Mouse (Mus musculus): Measurements from ENCODE around the gene Cpsf2. TPM values are rescaled to one million over a fixed set of nuclear protein-coding genes. Genes with fewer than 3 reads are reported as not detected.

The Cpsf2 gene
- total RNA-seq, 2 experiments from 2014 or later = 15.7 TPM

GRCm38 (mm10) chr12:101978162-101978561 lies 2.4 kb downstream of the Cpsf2 start:
- no peak for DNase-seq
- intact Hi-C loops (cut with DNase I) = loop anchor here (5.0 kb wide), 1 partner anchor 489 kb away; the partner anchor contains the start of gene Golga5

GRCm38 (mm10) chr12:101978588-101978987 lies 2.8 kb downstream of the Cpsf2 start:
- intact Hi-C loops (cut with DNase I) = loop anchor here (5.0 kb wide), 1 partner anchor 489 kb away; the partner anchor contains the start of gene Golga5
- no peak for DNase-seq

DNA sequence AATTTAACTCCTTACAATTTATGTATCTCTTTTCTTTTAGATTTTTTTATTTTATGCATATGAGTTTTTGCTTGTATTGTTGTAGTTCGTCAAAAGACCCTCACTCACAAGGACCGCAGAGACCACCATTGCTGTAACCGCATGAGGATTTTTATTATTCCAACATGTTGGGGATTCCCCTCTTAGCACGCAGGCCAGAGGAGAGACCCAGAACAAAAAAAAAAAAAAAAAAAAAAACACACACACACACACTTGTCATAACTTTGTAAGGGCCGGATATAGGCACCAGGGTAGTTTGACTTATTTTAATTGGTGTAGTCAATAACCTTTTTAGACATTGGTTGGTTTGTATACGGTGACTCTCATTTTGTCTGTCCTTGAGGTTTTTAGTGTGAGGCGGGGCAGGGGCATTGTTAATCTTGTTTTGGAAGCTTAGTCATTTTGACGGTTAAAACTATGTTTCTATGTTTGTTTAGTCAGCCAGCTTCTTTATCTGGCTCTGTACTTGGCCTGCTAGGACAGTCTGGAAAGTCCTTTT lies 3.5 kb downstream of the Cpsf2 start:
- intact Hi-C loops (cut with DNase I) = loop anchor here (5.0 kb wide), 1 partner anchor 488 kb away; the partner anchor contains the start of gene Golga5
- DNase-seq = no peak

DNA sequence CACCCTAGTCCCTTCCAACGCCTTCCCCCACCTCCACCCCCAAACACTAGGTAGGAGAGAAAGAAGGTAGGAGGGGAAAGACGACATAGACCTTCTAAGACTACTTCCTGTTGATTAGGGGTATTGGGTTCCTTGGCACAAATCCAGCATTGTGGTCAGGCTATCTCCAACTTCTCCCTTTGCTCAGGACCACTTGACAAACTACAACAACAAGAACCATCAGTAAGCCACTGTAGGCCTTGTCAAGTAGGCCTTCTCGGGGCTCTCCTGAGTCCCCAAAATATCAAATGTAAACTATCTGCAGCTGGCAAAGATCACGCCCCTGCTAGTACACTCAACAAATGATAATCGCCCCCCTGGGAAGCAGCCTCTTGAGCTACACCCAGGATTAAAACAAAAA lies 4.5 kb downstream of the Cpsf2 start:
- no peak for DNase-seq
- intact Hi-C loops (cut with DNase I) = no loop called here

DNA sequence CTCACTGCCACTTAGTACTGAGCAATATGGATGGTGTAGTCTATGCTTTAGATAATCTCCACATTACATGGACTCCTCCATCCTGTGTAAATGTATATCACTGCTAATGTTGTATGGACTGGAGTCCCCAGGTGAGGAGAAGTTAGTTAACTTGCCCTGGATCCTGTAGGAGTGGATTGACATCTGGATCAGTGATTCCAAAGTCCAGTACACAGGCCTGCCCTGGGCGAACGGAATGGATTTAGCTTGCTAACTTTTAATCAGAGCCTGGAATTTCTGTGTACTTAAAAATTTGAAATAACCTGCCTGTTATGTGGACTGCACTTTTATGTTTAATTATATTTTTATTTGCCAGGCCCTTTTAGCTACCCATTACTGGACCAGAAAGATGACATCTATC lies 5.8 kb downstream of the Cpsf2 start:
- intact Hi-C loops (cut with DNase I) = no loop called here
- DNase-seq = no peak

- DNase-seq = no peak
- intact Hi-C loops (cut with DNase I) = no loop called here
Measured at GRCm38 (mm10) chr12:101982977-101983376, 7.2 kb downstream of the Cpsf2 start.

- intact Hi-C loops (cut with DNase I) = loop anchor here (2.0 to 5.0 kb wide), 2 partner anchors 147 to 402 kb away; no protein-coding TSS in a partner anchor
- no peak for DNase-seq
Measured at GRCm38 (mm10) chr12:101985110-101985509, 9.3 kb downstream of the Cpsf2 start.

GRCm38 (mm10) chr12:101987659-101988058 lies 11.9 kb downstream of the Cpsf2 start:
- no peak for DNase-seq
- intact Hi-C loops (cut with DNase I) = loop anchor here (5.0 kb wide), 1 partner anchor 145 kb away; no protein-coding TSS in a partner anchor

GRCm38 (mm10) chr12:101994576-101995467 lies 19.0 kb downstream of the Cpsf2 start:
- DNase-seq = no peak
- intact Hi-C loops (cut with DNase I) = loop anchor here (5.0 kb wide), 2 partner anchors 132 to 187 kb away; partner anchors contain the start of gene Slc24a4

GRCm38 (mm10) chr12:101998929-101999328 lies 23.1 kb downstream of the Cpsf2 start:
- intact Hi-C loops (cut with DNase I) = loop anchor here (5.0 kb wide), 2 partner anchors 128 to 183 kb away; partner anchors contain the start of gene Slc24a4
- DNase-seq = no peak

DNA sequence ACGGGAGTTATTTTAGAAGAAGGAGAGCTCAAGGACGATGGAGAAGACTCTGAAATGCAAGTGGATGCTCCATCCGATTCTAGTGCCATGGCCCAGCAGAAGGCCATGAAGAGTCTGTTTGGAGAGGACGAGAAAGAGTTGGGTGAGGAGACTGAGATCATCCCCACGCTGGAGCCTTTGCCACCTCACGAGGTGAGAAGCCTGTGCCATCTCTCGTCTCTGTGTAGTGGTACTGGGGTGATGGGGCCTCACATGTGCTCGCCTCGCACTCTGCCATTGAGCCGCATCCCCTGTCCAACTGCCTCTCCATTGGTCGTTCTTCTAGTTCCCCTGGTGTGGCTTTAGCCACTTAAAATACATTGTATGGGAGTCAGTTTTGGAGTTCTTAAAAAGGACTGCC lies 25.0 kb downstream of the Cpsf2 start:
- intact Hi-C loops (cut with DNase I) = loop anchor here (5.0 kb wide), 1 partner anchor 387 kb away; no protein-coding TSS in a partner anchor
- DNase-seq = no peak

DNA sequence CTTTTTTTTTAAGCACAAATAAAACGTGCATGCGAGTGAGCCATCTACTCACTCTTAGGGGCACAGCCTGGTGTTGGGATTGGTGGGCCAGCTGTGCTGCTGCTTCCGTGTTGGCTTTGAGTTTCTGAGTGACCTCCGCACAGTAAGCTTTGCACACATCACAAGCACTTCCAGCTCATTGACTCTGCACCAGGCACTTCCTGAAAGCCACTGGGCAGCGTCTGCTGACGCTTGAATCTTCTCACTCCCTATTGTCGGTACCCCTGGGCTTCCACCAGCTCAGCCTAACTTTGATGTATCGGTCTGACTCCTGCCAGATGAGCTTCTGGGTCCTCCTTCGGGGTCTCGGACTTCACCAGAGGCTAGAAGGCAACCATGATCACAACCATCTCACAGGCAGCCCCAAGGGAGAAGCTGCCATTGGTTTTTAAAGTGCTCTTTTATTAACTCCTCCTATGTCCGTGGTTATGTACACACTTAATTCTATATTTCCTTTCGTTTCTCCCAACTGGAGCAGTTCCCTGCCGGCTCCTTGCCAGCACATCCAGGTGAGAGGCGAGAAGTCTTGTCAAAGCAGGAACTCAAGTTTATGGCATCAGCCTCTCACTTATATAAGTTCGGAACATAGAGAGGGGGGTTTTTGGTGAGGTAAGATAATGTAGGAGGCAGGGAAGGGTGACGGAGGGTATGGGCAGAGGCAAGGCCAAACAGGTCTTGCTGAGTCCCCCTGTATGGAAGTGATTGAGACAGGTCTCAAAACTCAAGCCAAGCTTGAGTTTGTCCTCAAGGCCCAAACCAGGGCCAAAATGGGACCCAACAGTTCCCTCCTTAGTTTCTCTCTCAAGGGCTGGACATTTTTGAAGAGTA lies 32.6 kb downstream of the Cpsf2 start:
- DNase-seq = no peak
- intact Hi-C loops (cut with DNase I) = no loop called here

GRCm38 (mm10) chr12:102009551-102009950 lies 33.8 kb downstream of the Cpsf2 start:
- no peak for DNase-seq
- intact Hi-C loops (cut with DNase I) = no loop called here

- DNase-seq = no peak
- intact Hi-C loops (cut with DNase I) = no loop called here
Measured at GRCm38 (mm10) chr12:102014411-102014810, 38.6 kb downstream of the Cpsf2 start.

GRCm38 (mm10) chr12:102015127-102015526 lies 39.3 kb downstream of the Cpsf2 start:
- DNase-seq = no peak
- intact Hi-C loops (cut with DNase I) = no loop called here

GRCm38 (mm10) chr12:102021923-102022322 lies 46.1 kb downstream of the Cpsf2 start:
- DNase-seq = no peak
- intact Hi-C loops (cut with DNase I) = no loop called here

DNA sequence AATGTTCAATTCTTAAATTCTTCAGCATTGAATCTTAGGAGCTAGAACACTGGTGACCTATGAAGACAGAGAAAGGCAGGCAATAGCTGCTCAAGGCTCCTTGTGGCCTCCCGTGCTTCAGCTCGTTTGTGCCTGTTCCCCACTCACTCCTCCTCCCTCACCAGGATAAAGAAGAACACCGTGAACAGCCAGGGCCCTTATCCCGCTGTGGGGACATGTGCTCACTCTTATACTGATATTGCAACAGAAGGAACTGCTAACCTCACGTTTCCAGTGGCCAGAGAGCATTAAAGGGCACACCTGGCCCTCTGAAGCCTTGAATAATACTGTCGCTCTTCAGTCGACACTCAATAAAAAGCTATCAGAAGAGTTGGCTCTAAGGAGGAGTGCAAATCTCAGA lies 53.4 kb downstream of the Cpsf2 start:
- intact Hi-C loops (cut with DNase I) = no loop called here
- DNase-seq = no peak

DNA sequence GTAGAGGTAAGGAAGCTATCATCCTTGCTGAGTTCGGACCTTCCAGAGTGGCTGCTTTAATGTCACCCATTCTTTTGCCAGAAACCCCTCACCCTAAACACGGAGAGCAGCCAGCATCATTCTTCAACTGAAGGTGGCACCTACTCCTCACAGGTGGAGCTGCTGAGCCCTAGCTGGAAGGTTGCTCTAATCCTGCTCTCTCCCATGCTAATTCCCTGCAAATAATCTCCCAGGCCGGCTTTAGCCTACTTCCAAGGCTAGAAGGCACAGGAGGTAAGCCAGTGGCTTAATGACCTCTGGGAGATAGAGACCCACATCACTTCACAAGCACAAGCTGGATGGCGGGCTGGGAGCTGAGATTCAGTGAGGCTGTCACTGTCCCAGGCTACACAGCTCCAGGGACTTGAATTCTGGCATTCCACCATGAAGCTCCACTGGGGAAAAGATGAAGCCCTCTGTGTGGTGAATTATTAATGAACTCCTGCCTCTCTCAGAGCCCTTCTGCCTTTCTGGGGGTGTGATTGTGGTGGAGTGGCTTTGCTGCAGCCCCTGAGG lies 54.2 kb downstream of the Cpsf2 start:
- intact Hi-C loops (cut with DNase I) = no loop called here
- no peak for DNase-seq

DNA sequence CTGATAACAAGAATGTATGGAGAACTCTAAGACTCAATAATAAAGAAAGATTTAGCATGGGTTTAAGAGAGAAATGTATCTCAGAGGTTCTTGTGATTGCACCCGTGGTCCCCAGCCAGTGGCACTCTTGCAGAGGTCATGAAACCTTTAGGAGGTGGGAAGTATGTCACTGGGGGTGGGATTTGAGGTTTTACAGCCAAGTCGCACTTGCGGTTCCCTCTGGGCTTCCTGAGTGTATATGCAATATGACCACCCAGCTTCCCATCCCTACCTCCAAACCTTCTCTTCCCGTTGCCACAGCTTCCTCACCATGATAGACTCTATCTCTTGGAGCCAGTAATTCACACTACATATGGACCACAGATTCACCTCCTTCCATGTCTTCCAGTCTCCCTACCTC lies 59.1 kb downstream of the Cpsf2 start:
- intact Hi-C loops (cut with DNase I) = no loop called here
- DNase-seq = no peak

DNA sequence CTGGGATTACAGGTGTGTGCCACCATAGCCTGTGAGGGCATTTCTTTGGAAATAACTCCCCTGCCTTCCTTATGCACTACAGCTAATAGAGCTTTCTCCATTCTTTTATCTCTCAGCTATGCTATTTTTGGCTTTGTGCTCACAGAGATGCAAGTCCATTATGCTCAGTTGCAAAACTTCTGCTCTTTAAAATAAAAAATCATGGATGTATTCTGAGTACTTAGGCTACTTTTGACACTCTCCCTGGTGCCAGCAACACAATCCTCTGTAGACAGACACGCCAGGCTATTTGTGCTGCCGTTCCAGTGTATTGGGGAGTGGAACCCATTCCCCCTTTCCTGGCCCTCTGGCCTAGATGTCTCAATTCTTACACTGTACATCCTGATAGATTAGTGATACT lies 64.1 kb downstream of the Cpsf2 start:
- DNase-seq = no peak
- intact Hi-C loops (cut with DNase I) = no loop called here
